Mouse (Mus musculus) testis, adult 2 months (tissue): ENCODE data around the gene Slc13a4. TPM values are rescaled to one million over a fixed set of nuclear protein-coding genes. Genes with fewer than 3 reads are reported as not detected.

Source experiments
- H3K27ac ChIP-seq: fragments of 200-500 bp; 2 replicates; pipeline ENCODE4 v1.5.1; 2012; ENCODE audit warnings: low read depth, low read length; ENCODE audit not compliant: control insufficient read depth, insufficient read depth
- H3K27me3 ChIP-seq: fragments of 200-500 bp; 2 replicates; pipeline ENCODE4 v1.6.1; 2012; ENCODE audit warnings: mild to moderate bottlenecking, low read length, moderate library complexity; ENCODE audit not compliant: control insufficient read depth, insufficient read depth
- H3K36me3 ChIP-seq: fragments of 200-500 bp; 2 replicates; pipeline ENCODE4 v1.6.1; 2012; ENCODE audit warnings: mild to moderate bottlenecking, low read length; ENCODE audit not compliant: control insufficient read depth, insufficient read depth
- H3K4me1 ChIP-seq: fragments of 200-500 bp; 2 replicates; pipeline ENCODE4 v1.6.1; 2012; ENCODE audit warnings: low read length; ENCODE audit not compliant: control insufficient read depth, insufficient read depth
- H3K4me3 ChIP-seq: fragments of 200-500 bp; 2 replicates; pipeline ENCODE4 v1.5.1; 2012; ENCODE audit warnings: low read depth, mild to moderate bottlenecking, low read length, moderate library complexity, mixed read lengths; ENCODE audit not compliant: control insufficient read depth
- CTCF ChIP-seq: fragments of 200-500 bp; IDR thresholded peaks from 2 replicates; pipeline ENCODE4 v1.5.1; 2012; ENCODE audit warnings: low read depth, mild to moderate bottlenecking, inconsistent platforms, low read length, moderate library complexity; ENCODE audit not compliant: control insufficient read depth, insufficient read depth, insufficient replicate concordance
- POLR2A ChIP-seq: fragments of 200-500 bp; IDR thresholded peaks from 2 replicates; pipeline ENCODE4 v1.6.1; 2012; ENCODE audit warnings: low read depth, mild to moderate bottlenecking, inconsistent platforms, low read length, moderate library complexity; ENCODE audit not compliant: control insufficient read depth
- polyA plus RNA-seq: library from polyadenylated mRNA; depleted of rRNA; stranded (reverse); fragments of >200 nt; gene quantifications from 2 replicates; pipeline ENCODE4 v1.2.3, GENCODE M21; 2012

Slc13a4 gene
- polyA plus RNA-seq, 1 experiment: 3.9 TPM

DNA sequence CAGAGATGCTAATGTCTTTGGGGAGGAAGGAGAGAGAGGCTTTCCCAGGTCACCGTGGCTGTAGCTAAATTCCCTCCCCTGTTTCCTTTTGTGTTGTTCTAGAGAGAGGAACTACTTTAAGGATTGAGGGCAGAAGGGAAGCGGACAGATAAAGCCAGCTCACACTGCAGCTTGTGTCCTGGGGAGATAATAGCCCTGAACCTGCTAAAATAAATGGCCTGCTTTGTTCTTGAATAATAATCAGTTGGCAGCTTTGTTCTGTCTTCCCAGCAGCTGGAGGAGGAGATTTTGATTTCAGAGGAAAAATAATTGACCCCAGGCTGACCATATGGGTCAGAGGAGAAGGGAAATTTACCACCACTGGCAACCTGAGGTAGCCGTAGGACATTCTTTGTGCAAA lies 30.7 kb upstream of the Slc13a4 start:
- TF ChIP-seq CTCF (no peak), POLR2A (no peak)

DNA sequence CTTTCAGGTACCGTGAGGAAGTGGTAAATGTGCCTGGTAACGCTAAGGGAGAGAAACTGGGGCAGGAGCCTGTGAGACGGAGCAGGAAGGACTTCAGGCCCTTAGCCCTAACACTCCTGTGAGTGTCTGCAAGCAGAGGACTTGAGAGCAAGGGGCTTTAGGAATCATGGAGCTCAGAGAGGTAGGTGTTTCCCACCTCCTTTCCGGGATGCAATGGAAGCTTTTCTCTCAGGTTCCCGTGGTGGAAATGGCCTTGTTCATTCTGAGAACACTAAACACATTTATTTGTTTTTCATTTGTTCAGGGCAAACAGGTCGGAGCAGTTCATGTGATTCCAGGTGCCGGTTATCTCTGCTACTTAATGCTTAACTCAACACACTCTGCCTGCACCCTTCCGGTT lies 29.9 kb upstream of the Slc13a4 start:
- H3K27me3 ChIP-seq: no peaks in the 10 kb centered on the region
- H3K4me1 ChIP-seq: no peaks in the 10 kb centered on the region
- H3K27ac ChIP-seq: peak overlapping the region; percentile 51
- TF ChIP-seq CTCF (no peak), POLR2A (no peak)
- H3K36me3 ChIP-seq: no peaks in the 10 kb centered on the region
- no peak overlapping the region for H3K4me3 ChIP-seq

More for the DNA sequence above, 30.7 kb upstream of the Slc13a4 start:
- Histone ChIP-seq H3K27ac (peak overlapping the region; percentile 58), H3K4me1 (no peaks in the 10 kb centered on the region), H3K36me3 (no peaks in the 10 kb centered on the region), H3K27me3 (no peaks in the 10 kb centered on the region), H3K4me3 (no peak overlapping the region)

DNA sequence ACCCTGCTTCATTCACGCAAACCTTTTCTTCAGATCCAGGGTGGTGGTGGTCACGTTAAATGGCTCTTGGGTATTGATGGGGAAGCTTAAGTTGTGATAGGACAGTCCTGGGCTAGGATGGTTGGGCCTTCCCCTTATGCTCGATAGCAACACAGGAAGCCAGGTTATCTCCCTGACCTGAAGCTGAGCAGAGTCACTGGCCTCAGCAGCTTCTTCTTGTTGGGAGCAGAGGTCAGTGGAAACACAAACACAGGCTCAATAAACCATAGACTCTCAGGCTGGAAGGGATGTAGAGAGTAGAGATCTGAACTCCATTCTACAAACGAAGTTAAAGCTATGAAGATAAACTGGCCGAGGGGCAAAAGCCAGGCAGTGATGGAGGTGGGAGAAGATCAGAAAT lies 27.5 kb upstream of the Slc13a4 start:
- H3K27ac ChIP-seq: peak overlapping the region; percentile 69
- TF ChIP-seq POLR2A: no peak
- no peak for TF ChIP-seq CTCF
- no peaks in the 10 kb centered on the region for H3K4me1 ChIP-seq
- H3K4me3 ChIP-seq: no peak overlapping the region
- H3K27me3 ChIP-seq: no peaks in the 10 kb centered on the region
- no peaks in the 10 kb centered on the region for H3K36me3 ChIP-seq

DNA sequence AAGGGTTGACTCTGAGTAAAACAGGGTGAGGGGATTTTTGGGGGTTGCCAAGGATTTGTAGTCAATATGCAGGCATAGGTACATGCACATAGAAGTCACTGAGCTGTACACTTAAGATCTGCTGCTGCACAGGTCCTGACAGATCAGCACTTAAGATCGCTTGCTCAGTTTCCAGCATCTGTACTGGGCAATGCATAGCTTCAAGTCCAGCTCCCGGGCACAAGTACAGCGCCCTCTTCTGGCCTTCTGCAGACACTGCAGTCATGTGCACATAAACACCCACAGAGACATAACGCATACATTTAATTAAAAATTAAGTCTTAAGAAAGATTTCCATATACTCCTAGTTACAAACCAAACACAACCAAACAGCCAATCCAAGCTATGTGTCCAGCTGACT lies 26.3 kb upstream of the Slc13a4 start:
- H3K27me3 ChIP-seq: no peaks in the 10 kb centered on the region
- H3K4me3 ChIP-seq: no peak overlapping the region
- no peak overlapping the region for H3K27ac ChIP-seq
- TF ChIP-seq POLR2A: no peak
- peak; percentile 85; the same call in 1 of the 2 replicates for TF ChIP-seq CTCF
- peaks cover 5% of the 10 kb centered on the region for H3K4me1 ChIP-seq
- no peaks in the 10 kb centered on the region for H3K36me3 ChIP-seq

DNA sequence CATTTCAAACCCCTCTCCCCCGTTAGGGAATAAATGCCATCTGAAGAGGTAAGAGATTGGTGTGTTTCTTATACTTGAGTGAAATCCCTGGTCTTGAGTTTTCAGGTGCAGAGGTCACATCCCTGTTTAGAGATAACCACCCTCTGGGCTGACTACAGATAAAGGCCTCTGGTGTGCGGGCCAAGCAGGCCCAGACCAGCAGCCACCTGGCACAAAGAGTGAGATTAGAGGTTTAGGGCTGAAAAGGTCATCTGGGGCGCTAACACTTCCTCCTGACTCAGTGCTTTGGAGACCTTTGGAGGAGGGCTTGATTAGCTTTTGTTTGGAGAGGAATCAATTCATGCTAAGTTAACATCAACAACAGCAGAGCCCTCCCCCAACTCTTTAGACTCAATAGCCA lies 25.7 kb upstream of the Slc13a4 start:
- Histone ChIP-seq H3K4me3 (no peak overlapping the region), H3K4me1 (peaks cover 5% of the 10 kb centered on the region), H3K27ac (no peak overlapping the region), H3K36me3 (no peaks in the 10 kb centered on the region), H3K27me3 (no peaks in the 10 kb centered on the region)
- no peak for TF ChIP-seq POLR2A
- no peak for TF ChIP-seq CTCF

DNA sequence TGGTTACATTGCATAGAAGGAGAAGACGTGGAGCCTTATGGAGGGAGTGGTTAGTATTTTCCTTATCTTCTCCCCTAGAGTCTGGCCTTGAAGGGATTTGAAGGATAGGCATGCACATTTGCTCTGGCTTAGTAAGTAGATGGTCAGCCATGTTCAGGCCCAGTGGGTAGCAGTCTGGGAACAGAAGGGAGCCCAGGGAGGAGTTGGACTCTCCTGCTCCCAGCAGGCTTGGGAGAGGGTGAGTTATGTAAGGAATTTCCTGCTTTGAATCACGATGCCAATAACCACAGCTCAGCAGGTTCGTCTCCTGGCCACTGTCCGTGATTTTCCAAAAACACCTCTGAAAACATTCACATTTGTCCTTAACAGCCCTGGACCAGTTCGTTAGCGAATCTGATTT lies 22.9 kb upstream of the Slc13a4 start:
- H3K4me1 ChIP-seq: peaks cover 5% of the 10 kb centered on the region
- no peak overlapping the region for H3K4me3 ChIP-seq
- H3K36me3 ChIP-seq: no peaks in the 10 kb centered on the region
- H3K27me3 ChIP-seq: no peaks in the 10 kb centered on the region
- H3K27ac ChIP-seq: no peak overlapping the region
- TF ChIP-seq POLR2A: no peak
- no peak for TF ChIP-seq CTCF

DNA sequence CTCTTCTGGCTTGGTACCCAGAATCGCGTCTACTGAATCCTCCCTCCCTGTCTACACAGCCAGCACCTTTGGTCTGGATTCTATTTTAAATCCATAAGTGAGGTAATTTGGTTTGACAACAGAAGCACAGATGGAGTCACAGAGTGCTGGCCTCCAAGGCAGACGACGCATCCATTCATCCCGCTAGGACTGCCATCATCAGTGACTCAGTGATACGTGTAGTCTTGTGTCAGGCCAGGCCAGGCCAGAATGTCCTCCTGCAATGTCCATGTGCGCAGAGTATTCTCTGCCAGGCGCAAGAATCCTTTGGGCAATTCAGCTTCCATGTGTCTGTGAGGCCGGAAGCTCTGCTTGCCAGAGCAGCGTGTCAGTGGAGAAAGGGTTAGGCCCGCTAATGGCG lies 22.0 kb upstream of the Slc13a4 start:
- no peak for TF ChIP-seq POLR2A
- TF ChIP-seq CTCF: no peak
- peaks cover 5% of the 10 kb centered on the region for H3K4me1 ChIP-seq
- H3K27ac ChIP-seq: no peak overlapping the region
- H3K36me3 ChIP-seq: no peaks in the 10 kb centered on the region
- H3K27me3 ChIP-seq: no peaks in the 10 kb centered on the region
- H3K4me3 ChIP-seq: peak overlapping the region; percentile 74

DNA sequence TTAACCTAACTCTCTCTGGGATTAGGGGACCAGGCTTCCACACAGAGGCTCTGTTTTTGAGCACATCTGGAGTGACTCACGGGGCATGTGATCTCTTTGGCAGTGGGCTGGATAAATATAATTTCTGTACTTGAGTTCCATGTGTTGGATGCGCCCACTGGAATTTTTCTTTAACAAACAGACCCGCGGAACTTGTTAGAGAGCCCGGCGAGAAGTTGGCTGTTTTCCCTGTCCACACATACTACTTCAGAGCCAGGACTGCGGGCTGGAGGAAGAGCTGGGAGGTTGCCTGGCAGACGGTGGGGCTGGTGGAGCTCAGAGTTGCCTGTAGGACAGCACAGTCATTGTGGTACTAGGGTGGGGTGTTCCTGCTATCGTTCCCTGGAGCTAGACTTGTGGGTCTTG lies 18.2 kb upstream of the Slc13a4 start, which contains the start of gene Fam180a:
Fam180a (minus strand) TSS at position 31 of the 405 bp plus-strand sequence.
- H3K27me3 ChIP-seq: no peaks in the 10 kb centered on the region
- H3K27ac ChIP-seq: no peak within 1 kb of the TSS
- H3K36me3 ChIP-seq: no peaks in the 10 kb centered on the region
- H3K4me1 ChIP-seq: peaks cover 5% of the 10 kb centered on the region
- no peak for TF ChIP-seq POLR2A
- TF ChIP-seq CTCF: no peak
- no peak within 1 kb of the TSS for H3K4me3 ChIP-seq
